Mouse (Mus musculus) embryonic facial prominence, embryonic 10.5 days (tissue): ENCODE measurements at regions not wholly inside any gene's neighbourhood (a gene's known extent, or its start where the extent isn't known, plus 50 kb on each side); places are given as distances from the start of the nearest gene placed in this dataset.
"Not testable (repeated sequence)": the region's sequence is repeated elsewhere in the genome, so short reads cannot be mapped to it uniquely, and the experiment has no call there.

Experiments
- DNase-seq: peaks from one replicate; pipeline ENCODE4 v3.0.0-alpha.2; 2017; ENCODE audit warnings: low spot score
- H3K27ac ChIP-seq: fragments of 300-500 bp; sonication (generic); replicated peaks from 2 replicates; pipeline ENCODE4 v1.5.1; 2016; ENCODE audit warnings: mild to moderate bottlenecking
- H3K27me3 ChIP-seq: fragments of 300-500 bp; sonication (generic); replicated peaks from 2 replicates; pipeline ENCODE4 v1.6.1; 2016; ENCODE audit warnings: low read depth, mild to moderate bottlenecking; ENCODE audit not compliant: poor library complexity, severe bottlenecking
- H3K36me3 ChIP-seq: fragments of 300-500 bp; sonication (generic); replicated peaks from 2 replicates; pipeline ENCODE4 v1.6.1; 2016; ENCODE audit warnings: mild to moderate bottlenecking, moderate library complexity
- H3K4me1 ChIP-seq: fragments of 300-500 bp; sonication (generic); 2 replicates; pipeline ENCODE4 v1.6.1; 2016
- H3K4me3 ChIP-seq: fragments of 300-500 bp; sonication (generic); 2 replicates; pipeline ENCODE4 v1.5.1; 2016; ENCODE audit warnings: mild to moderate bottlenecking, moderate library complexity
- H3K9me3 ChIP-seq: fragments of 300-500 bp; sonication (generic); 2 replicates; pipeline ENCODE4 v1.6.1; 2016; ENCODE audit warnings: mild to moderate bottlenecking
- WGBS: fragments of 180-500 bp; shearing (Covaris S2); methylation state at CpG from one replicate; pipeline ENCODE4 v1.1.7; 2016; 5-methylcytosine and 5-hydroxymethylcytosine counted together

DNA sequence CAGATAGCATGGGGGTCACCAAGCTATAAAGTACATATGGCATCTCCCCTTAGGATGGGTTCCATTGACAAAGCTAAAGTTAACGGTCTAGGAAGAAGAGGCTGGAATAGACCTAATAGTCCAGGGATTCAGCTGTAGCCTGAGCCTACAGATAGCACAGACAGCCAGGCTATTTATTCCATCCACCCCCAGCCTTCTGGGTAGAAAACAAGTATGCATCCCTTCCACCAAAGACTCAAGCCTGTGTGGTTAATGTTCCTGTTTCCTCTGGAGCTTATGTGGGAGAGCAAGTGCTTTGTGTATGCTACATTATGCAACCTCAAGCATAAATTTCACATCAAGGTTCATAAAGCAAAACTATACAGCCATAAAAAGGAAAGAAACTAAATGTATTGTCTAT is 955.8 kb downstream of the Basp1 start:
- H3K27ac ChIP-seq = no peak overlapping the region
- H3K4me1 ChIP-seq = no peaks in the 10 kb centered on the region
- DNase-seq = no peak
- H3K36me3 ChIP-seq = no peaks in the 10 kb centered on the region
- no peaks in the 10 kb centered on the region for H3K27me3 ChIP-seq
- no peak overlapping the region for H3K4me3 ChIP-seq
- no peaks in the 10 kb centered on the region for H3K9me3 ChIP-seq
- WGBS = 66% methylated on average over 1 of the region's 1 CpGs

DNA sequence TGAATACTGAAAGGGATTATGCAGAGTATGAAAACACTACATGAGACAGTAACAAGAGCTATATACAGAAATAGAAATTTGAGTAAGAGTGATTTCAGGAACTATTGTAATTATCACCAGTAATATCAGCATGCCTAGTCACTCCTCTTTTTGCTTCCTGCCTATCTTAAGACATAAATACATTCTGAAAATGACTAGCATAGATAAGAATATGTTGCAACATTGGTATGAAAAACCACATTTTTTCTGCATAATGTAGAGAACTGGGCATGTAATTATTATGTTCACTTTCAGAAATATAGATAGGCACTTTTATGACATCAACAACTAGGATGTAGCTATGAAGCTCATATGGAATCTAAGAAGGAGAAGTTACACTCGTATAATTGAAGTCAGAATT is 980.5 kb downstream of the Basp1 start:
- H3K27me3 ChIP-seq = no peaks in the 10 kb centered on the region
- H3K4me1 ChIP-seq = no peaks in the 10 kb centered on the region
- H3K4me3 ChIP-seq = no peak overlapping the region
- no peaks in the 10 kb centered on the region for H3K36me3 ChIP-seq
- WGBS = 72% methylated on average over 1 of the region's 1 CpGs
- no peak overlapping the region for H3K27ac ChIP-seq
- DNase-seq = no peak
- H3K9me3 ChIP-seq = no peaks in the 10 kb centered on the region

DNA sequence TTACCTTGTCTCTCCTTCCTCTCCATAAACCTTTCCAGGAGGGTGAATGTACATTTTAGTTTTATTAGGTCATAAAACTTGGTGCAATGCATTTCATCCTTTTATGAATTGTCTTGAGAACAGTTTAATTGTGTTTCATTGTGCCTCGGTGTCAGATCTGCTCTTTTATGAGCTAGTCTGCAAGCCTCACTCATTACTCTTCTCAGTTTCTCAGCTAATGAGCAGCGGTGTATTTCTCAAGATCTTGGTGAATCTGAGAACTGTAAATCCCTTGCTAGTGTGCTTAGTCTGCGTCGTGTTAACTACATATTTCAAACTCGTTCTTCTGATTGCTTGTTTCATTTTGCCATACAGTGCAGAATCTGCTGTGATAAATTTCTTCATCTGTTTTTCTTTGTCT is 984.4 kb downstream of the Basp1 start:
- no peaks in the 10 kb centered on the region for H3K36me3 ChIP-seq
- H3K27ac ChIP-seq = no peak overlapping the region
- no peaks in the 10 kb centered on the region for H3K4me1 ChIP-seq
- no peak overlapping the region for H3K4me3 ChIP-seq
- WGBS = 88% methylated on average over 5 of the region's 5 CpGs
- no peaks in the 10 kb centered on the region for H3K9me3 ChIP-seq
- no peak for DNase-seq
- no peaks in the 10 kb centered on the region for H3K27me3 ChIP-seq

DNA sequence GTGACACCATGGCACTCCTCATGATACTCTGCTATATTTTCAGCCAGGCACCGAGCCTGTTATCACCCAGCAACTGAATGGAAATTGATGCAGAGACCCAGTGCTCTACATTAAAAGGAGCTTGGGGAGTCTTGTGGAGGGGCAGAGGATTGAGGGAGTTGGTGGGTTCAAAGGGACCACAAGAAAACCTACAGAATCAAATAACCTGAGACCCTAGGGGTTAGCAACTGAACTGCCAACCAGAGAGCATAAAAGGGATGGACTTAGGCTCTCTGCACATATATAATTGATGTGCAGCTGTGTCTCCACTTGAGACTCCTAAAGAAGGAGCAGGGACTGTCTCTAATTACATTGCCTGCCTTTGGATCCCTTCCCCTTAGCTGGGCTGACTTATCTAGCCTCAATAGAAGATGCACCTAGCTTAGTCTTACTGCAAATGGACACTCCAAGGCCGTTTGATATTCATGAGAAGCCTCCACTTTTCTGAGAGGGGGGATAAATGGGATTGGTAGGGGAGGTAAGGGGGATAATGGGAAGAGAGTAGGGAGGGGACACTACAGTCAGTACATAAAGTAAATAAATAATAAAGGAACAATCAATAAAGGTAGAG is 991.1 kb downstream of the Basp1 start:
- Histone ChIP-seq H3K9me3 (no peaks in the 10 kb centered on the region), H3K27ac (no peak overlapping the region), H3K4me3 (no peak overlapping the region), H3K27me3 (no peaks in the 10 kb centered on the region), H3K4me1 (no peaks in the 10 kb centered on the region), H3K36me3 (no peaks in the 10 kb centered on the region)
- DNase-seq = no peak
- WGBS = 71% methylated on average over 2 of the region's 2 CpGs

DNA sequence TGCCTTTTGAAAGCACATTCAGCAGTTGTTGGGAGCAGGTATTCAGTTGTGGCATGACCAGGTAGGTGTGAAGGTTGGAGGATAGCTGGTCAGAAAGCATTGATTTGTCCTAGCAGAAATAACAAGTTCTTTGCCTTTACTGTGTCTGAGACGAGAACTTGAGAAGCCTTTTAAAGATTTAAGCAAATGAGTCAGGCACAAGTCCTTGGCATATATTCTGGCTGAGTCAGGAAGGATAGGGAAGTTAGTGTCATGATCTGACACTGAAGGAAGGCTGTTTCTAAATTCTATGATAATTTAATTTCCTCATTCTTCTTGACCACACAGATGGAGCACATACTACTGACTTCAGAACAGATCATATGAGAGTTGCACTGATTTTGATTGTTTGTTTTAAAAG is 993.8 kb downstream of the Basp1 start:
- Histone ChIP-seq H3K4me1 (no peaks in the 10 kb centered on the region), H3K27ac (no peak overlapping the region), H3K36me3 (no peaks in the 10 kb centered on the region), H3K27me3 (no peaks in the 10 kb centered on the region), H3K9me3 (no peaks in the 10 kb centered on the region), H3K4me3 (no peak overlapping the region)
- DNase-seq = no peak
- WGBS = 78% methylated on average over 1 of the region's 1 CpGs

DNA sequence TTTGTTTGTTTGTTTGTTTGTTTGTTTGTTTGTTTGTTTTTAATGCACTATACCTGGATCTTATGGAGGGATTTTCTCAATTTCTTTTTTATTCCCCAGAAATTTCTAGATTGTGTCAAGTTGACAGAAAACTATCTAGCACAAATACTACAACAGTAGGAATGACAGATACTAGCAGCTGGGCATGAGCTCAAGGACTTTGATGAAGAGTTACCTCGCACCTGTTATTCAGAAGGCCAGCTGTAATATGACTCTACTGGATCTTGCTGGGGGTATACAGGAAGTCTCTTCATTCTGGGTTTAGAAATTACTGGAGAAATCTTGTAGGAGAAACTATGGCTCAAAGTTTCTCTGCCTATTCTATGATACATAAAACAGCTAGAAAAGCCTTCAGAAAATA is 994.4 kb downstream of the Basp1 start:
- no peaks in the 10 kb centered on the region for H3K27me3 ChIP-seq
- no peak for DNase-seq
- H3K36me3 ChIP-seq = no peaks in the 10 kb centered on the region
- H3K27ac ChIP-seq = no peak overlapping the region
- H3K9me3 ChIP-seq = no peaks in the 10 kb centered on the region
- H3K4me3 ChIP-seq = no peak overlapping the region
- H3K4me1 ChIP-seq = no peaks in the 10 kb centered on the region
- 81% methylated on average over 1 of the region's 1 CpGs for WGBS

DNA sequence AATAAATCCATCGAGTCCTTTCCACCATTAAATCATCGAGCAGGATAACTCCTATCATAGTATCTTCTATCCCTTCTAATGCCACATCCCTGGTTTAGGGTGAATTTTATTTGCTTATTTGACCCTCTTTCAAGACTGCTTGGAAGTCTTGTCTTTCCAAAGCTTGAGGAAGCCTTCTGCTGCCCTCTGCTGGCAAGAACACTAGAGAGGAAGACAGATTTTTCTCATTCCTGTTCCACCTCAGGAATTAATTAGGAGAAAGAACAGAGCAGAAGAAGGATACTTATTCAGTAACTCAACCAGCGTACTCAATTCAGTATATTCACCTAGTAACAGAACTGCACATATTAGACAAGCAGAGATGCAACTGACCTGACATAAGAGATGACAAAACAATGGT is 1005.9 kb downstream of the Basp1 start:
- H3K27ac ChIP-seq = no peak overlapping the region
- DNase-seq = peak; percentile 49
- WGBS = 68% methylated on average over 3 of the region's 3 CpGs
- no peak overlapping the region for H3K4me3 ChIP-seq
- H3K9me3 ChIP-seq = no peaks in the 10 kb centered on the region
- no peaks in the 10 kb centered on the region for H3K27me3 ChIP-seq
- H3K4me1 ChIP-seq = no peaks in the 10 kb centered on the region
- no peaks in the 10 kb centered on the region for H3K36me3 ChIP-seq

DNA sequence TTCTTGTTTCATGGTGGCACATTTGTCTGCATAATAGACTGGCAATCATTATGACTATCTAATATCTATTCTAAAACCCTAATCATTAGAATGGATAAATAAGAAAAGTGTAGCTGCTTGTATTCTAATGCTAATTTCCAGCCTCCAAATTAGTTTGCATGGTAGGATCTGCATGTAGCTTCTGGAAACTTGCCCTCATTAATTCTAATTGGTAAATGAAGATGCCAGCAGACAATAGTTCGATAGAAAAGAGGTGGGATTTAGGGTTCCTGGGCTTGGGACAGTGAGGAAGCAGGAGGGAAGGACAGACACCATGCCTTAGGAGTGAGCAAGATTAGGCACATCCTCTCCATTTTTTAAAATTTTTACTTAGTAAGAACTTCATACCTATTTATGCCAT is 1008.3 kb downstream of the Basp1 start:
- H3K9me3 ChIP-seq = no peaks in the 10 kb centered on the region
- no peaks in the 10 kb centered on the region for H3K4me1 ChIP-seq
- 63% methylated on average over 1 of the region's 1 CpGs for WGBS
- no peak for DNase-seq
- no peak overlapping the region for H3K27ac ChIP-seq
- H3K4me3 ChIP-seq = no peak overlapping the region
- no peaks in the 10 kb centered on the region for H3K36me3 ChIP-seq
- H3K27me3 ChIP-seq = no peaks in the 10 kb centered on the region

DNA sequence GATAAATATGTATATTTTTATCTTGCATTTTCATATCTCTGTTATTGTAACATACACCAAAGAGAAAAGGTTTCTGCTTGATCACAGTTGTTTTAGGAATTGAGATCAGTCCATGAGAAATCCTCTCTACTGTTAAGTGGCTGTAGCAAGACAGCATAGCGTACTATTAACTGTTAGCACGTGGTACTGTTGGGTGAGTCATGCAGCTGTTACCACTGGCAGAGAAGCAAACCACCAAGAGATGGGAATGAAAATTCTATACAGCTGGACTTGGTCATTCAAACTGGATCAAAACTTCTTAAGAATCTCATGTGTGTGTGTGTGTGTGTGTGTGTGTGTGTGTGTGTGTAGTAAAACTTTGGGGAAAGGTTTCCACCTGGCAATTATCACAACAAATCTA is 1013.5 kb downstream of the Basp1 start:
- H3K27ac ChIP-seq = no peak overlapping the region
- no peaks in the 10 kb centered on the region for H3K4me1 ChIP-seq
- H3K4me3 ChIP-seq = no peak overlapping the region
- H3K36me3 ChIP-seq = no peaks in the 10 kb centered on the region
- no peaks in the 10 kb centered on the region for H3K27me3 ChIP-seq
- no peaks in the 10 kb centered on the region for H3K9me3 ChIP-seq
- no peak for DNase-seq
- WGBS = 86% methylated on average over 2 of the region's 2 CpGs

- no peak for DNase-seq
- Histone ChIP-seq H3K36me3 (no peaks in the 10 kb centered on the region), H3K27ac (no peak overlapping the region), H3K9me3 (peaks cover 7% of the 10 kb centered on the region; the same call in 1 of the 2 replicates), H3K4me3 (no peak overlapping the region), H3K27me3 (no peaks in the 10 kb centered on the region), H3K4me1 (no peaks in the 10 kb centered on the region)
- WGBS = 87% methylated on average over 8 of the region's 8 CpGs
Observed at GRCm38 (mm10) chr15:24358398-24358797, 1055.2 kb downstream of the Basp1 start.

- H3K27ac ChIP-seq = no peak overlapping the region
- no peaks in the 10 kb centered on the region for H3K4me1 ChIP-seq
- H3K27me3 ChIP-seq = no peaks in the 10 kb centered on the region
- WGBS = 77% methylated on average over 1 of the region's 1 CpGs
- DNase-seq = no peak
- no peak overlapping the region for H3K4me3 ChIP-seq
- no peaks in the 10 kb centered on the region for H3K36me3 ChIP-seq
- H3K9me3 ChIP-seq = no peaks in the 10 kb centered on the region
Observed at GRCm38 (mm10) chr15:24348975-24349560, 1064.5 kb downstream of the Basp1 start.

GRCm38 (mm10) chr15:24335876-24336275 is 1077.7 kb downstream of the Basp1 start:
- WGBS = 91% methylated on average over 1 of the region's 1 CpGs
- H3K4me3 ChIP-seq, H3K27me3 ChIP-seq, H3K4me1 ChIP-seq, H3K36me3 ChIP-seq, DNase-seq, H3K27ac ChIP-seq, H3K9me3 ChIP-seq: not testable (repeated sequence)

- H3K4me1 ChIP-seq, H3K36me3 ChIP-seq, H3K9me3 ChIP-seq, H3K27ac ChIP-seq, H3K4me3 ChIP-seq, DNase-seq, H3K27me3 ChIP-seq: not testable (repeated sequence)
- WGBS = 84% methylated on average over 3 of the region's 3 CpGs
Observed at GRCm38 (mm10) chr15:24303123-24303522, 1110.4 kb downstream of the Basp1 start.
